Mouse (Mus musculus): Measurements from ENCODE around the gene Hoxb6. TPM values are rescaled to one million over a fixed set of nuclear protein-coding genes. Genes with fewer than 3 reads are reported as not detected.
A peak's percentile ranks its signal among the peaks of the same experiment; 100 is the strongest.

The Hoxb6 gene
- polyA plus RNA-seq, 1 experiment, result 4.4 TPM

DNA sequence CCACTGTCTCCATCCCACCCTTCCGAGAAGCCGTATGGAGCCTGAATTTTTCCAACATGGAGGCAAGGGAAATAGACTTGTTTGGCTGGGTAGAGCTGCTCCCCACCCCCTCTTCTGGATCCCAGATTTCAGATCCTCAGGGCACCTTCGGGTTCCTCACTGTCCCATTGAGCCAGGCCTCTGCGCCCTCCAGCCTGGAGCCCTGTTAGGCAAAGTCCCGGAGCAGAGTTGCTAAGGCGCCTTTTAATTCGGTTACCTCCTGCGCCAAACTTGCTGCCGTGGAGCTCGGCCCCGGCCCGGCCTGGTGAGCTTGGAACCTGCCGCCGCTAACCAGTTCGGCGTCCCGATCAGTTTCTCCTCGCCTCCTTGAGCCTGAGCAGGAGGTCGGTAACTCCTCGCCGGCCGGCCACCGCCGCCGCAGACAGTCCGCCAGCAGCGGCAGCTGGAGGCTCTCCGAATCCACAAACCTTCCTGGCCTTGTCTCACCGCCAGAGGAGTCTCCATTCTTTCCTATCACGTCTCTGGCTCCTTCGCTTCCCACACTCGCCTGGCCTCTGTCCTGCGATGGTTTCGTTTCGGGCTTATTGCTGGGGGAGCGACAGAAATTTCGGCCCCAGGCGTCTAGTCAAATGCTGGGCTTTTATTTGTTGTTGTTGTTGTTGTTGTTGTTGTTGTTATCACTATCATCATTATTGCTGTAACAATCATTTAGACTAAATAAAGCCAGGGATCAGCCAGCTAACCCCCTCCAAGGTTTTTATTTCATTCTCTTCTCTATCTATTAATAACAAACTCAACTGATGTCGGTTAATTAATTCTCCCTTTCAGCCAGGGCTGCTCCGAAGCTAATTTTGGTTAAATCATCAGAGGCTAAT is 49.7 kb downstream of the Hoxb6 start:
- Histone ChIP-seq H3K4me3 (replicated peaks; ENCODE audit: control insufficient read depth, low read depth, low read length) (no peak overlapping the region), H3K4me1 (ENCODE audit: control insufficient read depth, insufficient read depth, low read length) (no peaks in the 10 kb centered on the region), H3K27ac (ENCODE audit: control insufficient read depth, insufficient read depth, low read depth, low read length, poor library complexity) (no peak overlapping the region)
- no peak for TF ChIP-seq CTCF (IDR thresholded peaks at IDR 0.05; ENCODE audit: control insufficient read depth, insufficient read depth, low read length)
- peak; percentile 12; the same call in 1 of the 2 replicates for TF ChIP-seq POLR2A (IDR thresholded peaks at IDR 0.05; ENCODE audit: borderline replicate concordance, control insufficient read depth, low read depth, low read length)
- 79% methylated on average over 40 of the region's 40 CpGs for WGBS

DNA sequence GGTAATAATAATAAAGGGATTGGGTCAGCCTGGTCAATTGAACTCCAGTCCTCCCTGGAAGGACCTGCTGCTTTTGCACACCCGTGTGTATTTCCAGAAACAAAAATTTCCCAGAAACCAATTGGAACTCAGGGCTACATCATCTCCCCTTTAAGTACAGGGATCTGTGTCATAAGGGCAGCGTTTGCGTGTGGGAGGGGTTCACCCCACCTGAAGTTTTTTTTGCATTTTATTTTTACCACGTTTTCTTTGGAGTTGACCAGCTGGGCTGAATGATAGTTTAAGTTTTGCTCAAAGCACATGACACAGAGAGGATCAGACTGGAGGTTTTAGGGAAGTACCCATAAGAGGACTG is 50.3 kb downstream of the Hoxb6 start:
- H3K27ac ChIP-seq (ENCODE audit: control insufficient read depth, insufficient read depth, low read depth, low read length, poor library complexity), result no peak overlapping the region
- H3K4me3 ChIP-seq (replicated peaks; ENCODE audit: control insufficient read depth, low read depth, low read length), result no peak overlapping the region
- WGBS, result 63% methylated on average over 4 of the region's 4 CpGs
- TF ChIP-seq POLR2A (IDR thresholded peaks at IDR 0.05; ENCODE audit: borderline replicate concordance, control insufficient read depth, low read depth, low read length) (no peak), CTCF (IDR thresholded peaks at IDR 0.05; ENCODE audit: control insufficient read depth, insufficient read depth, low read length) (no peak)
- H3K4me1 ChIP-seq (ENCODE audit: control insufficient read depth, insufficient read depth, low read length), result no peaks in the 10 kb centered on the region

DNA sequence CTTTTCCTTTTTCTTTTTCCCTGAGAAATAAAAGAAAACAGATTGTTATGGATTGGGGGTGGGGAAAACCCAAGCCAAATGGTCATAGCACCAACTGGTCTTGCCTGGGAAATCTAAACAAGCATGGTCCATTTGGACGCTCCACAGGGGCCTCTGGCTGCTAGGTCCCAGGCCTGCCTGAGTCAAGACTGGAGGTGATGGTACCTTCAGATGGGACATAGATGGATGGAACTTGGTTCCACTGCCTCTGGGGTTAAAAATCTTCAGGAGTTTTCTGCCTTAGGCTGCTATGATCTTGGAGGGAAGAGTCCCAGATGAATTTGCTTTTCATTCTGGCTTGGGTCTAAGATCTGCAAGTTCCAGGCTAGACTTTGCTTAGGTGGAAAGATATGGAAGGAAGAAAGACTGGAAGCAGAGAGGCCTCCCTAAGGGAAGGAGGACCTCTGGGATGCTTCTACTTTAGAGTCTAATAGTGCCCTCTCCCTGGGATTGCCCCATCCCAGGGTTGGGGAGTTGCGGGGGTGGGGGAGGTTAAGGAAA is 51.0 kb downstream of the Hoxb6 start:
- TF ChIP-seq POLR2A (IDR thresholded peaks at IDR 0.05; ENCODE audit: borderline replicate concordance, control insufficient read depth, low read depth, low read length), result no peak
- TF ChIP-seq CTCF (IDR thresholded peaks at IDR 0.05; ENCODE audit: control insufficient read depth, insufficient read depth, low read length), result no peak
- no peaks in the 10 kb centered on the region for H3K4me1 ChIP-seq (ENCODE audit: control insufficient read depth, insufficient read depth, low read length)
- H3K4me3 ChIP-seq (replicated peaks; ENCODE audit: control insufficient read depth, low read depth, low read length), result no peak overlapping the region
- 83% methylated on average over 2 of the region's 2 CpGs for WGBS
- H3K27ac ChIP-seq (ENCODE audit: control insufficient read depth, insufficient read depth, low read depth, low read length, poor library complexity), result no peak overlapping the region

DNA sequence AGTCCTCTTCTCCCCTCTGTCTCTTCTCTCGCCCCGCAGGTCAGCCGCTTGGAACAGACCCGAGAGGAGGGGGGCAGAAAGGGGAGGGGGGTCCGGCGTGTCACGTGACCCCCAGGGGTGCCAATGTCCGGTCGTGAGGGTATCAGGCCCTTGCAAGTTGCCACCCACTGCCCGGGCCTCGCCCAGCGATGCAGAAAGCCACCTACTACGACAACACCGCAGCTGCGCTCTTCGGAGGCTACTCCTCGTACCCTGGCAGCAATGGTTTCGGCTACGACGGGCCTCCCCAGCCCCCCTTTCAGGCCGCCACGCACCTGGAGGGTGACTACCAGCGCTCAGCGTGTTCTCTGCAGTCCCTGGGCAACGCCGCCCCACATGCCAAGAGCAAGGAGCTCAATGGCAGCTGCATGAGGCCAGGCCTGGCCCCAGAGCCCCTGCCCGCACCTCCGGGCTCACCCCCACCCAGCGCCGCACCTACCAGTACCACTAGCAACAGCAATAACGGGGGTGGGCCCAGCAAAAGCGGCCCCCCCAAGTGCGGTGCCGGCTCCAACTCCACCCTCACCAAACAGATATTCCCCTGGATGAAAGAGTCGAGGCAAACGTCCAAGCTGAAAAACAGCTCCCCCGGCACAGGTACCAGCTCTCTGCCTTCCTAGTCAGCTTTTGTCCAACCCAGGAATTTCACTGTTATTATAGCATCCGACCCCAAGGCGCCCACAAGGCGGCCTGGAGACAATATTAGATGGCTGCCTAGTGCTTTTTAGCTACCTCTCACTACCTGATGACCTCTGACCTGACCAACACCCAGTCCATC is 52.0 kb downstream of the Hoxb6 start:
- TF ChIP-seq POLR2A (IDR thresholded peaks at IDR 0.05; ENCODE audit: borderline replicate concordance, control insufficient read depth, low read depth, low read length), result no peak
- TF ChIP-seq CTCF (IDR thresholded peaks at IDR 0.05; ENCODE audit: control insufficient read depth, insufficient read depth, low read length), result no peak
- no peaks in the 10 kb centered on the region for H3K4me1 ChIP-seq (ENCODE audit: control insufficient read depth, insufficient read depth, low read length)
- WGBS, result 85% methylated on average over 40 of the region's 40 CpGs
- H3K4me3 ChIP-seq (replicated peaks; ENCODE audit: control insufficient read depth, low read depth, low read length), result no peak overlapping the region
- H3K27ac ChIP-seq (ENCODE audit: control insufficient read depth, insufficient read depth, low read depth, low read length, poor library complexity), result no peak overlapping the region

DNA sequence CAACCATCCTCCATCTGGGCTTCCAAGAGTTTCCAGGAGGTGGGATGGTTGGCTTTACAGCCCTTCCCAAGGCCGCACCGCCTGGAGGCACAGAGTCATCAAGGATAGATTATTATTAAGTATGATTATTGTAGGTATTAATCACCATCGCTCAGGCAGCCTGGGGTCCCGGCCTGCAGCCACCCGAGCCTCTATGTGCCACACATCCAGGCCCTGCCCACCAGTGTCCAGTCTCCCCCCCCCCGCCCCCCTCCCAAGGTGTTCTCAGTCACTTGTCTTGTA is 52.5 kb downstream of the Hoxb6 start:
- Histone ChIP-seq H3K4me3 (replicated peaks; ENCODE audit: control insufficient read depth, low read depth, low read length) (no peak overlapping the region), H3K27ac (ENCODE audit: control insufficient read depth, insufficient read depth, low read depth, low read length, poor library complexity) (no peak overlapping the region), H3K4me1 (ENCODE audit: control insufficient read depth, insufficient read depth, low read length) (no peaks in the 10 kb centered on the region)
- no peak for TF ChIP-seq POLR2A (IDR thresholded peaks at IDR 0.05; ENCODE audit: borderline replicate concordance, control insufficient read depth, low read depth, low read length)
- no peak for TF ChIP-seq CTCF (IDR thresholded peaks at IDR 0.05; ENCODE audit: control insufficient read depth, insufficient read depth, low read length)
- WGBS, result 89% methylated on average over 6 of the region's 6 CpGs

DNA sequence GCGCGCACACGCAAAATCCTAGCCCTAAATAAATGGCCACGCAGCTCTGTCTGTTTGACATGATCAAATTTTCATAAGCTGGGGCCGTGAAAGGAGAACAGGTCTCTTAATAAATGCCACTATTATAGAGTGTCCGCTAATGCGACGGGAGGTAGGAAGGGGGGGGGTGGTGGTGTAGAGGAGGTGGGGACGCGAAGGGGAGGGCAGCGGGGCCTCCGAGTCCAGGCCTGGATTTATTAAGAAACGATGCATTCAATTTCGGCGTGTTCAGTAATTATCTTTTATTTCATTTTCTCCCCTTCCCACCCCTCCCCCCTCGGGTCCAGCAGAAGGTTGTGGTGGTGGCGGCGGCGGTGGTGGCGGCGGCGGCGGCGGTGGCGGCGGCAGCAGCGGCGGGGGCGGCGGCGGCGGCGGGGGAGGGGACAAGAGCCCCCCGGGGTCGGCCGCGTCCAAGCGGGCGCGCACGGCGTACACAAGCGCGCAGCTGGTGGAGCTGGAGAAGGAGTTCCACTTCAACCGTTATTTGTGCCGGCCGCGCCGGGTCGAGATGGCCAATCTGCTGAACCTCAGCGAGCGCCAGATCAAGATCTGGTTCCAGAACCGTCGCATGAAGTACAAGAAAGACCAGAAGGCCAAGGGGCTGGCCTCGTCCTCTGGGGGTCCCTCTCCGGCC is 53.1 kb downstream of the Hoxb6 start:
- H3K4me1 ChIP-seq (ENCODE audit: control insufficient read depth, insufficient read depth, low read length), result no peaks in the 10 kb centered on the region
- WGBS, result 74% methylated on average over 56 of the region's 56 CpGs
- H3K4me3 ChIP-seq (replicated peaks; ENCODE audit: control insufficient read depth, low read depth, low read length), result no peak overlapping the region
- TF ChIP-seq CTCF (IDR thresholded peaks at IDR 0.05; ENCODE audit: control insufficient read depth, insufficient read depth, low read length) (no peak), POLR2A (IDR thresholded peaks at IDR 0.05; ENCODE audit: borderline replicate concordance, control insufficient read depth, low read depth, low read length) (no peak)
- no peak overlapping the region for H3K27ac ChIP-seq (ENCODE audit: control insufficient read depth, insufficient read depth, low read depth, low read length, poor library complexity)

DNA sequence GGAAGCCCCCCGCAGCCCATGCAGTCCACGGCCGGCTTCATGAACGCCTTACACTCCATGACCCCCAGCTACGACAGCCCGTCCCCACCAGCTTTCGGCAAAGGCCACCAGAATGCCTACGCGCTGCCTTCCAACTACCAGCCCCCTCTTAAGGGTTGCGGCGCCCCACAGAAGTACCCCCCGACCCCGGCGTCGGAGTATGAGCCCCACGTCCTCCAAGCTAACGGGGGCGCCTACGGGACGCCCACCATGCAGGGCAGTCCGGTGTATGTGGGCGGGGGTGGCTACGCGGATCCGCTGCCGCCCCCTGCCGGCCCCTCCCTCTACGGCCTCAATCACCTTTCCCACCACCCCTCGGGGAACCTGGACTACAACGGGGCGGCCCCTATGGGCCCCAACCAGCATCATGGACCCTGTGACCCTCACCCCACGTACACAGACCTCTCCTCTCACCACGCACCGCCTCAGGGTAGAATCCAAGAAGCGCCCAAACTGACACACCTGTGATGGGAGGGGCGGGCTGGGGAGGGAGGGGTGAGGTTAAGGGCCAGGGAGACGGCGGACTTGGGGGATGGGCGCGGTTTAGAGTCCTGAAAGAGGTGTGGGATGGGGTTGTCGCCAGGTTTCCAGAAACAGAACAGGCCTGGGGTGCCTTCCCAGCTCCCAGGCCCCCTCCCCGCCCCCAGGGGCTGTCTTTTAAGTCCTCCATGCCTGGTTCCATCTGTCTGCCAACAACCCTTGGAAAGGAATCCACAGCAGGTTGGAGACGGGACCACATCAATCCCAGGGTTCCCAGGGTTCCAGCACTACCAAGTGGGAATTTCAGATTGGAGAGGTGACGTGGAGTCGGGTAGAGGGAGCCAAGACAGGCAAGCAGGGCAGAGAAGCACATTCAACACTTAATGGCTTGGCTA is 53.9 kb downstream of the Hoxb6 start:
- H3K4me1 ChIP-seq (ENCODE audit: control insufficient read depth, insufficient read depth, low read length), result no peaks in the 10 kb centered on the region
- no peak overlapping the region for H3K4me3 ChIP-seq (replicated peaks; ENCODE audit: control insufficient read depth, low read depth, low read length)
- no peak for TF ChIP-seq CTCF (IDR thresholded peaks at IDR 0.05; ENCODE audit: control insufficient read depth, insufficient read depth, low read length)
- no peak for TF ChIP-seq POLR2A (IDR thresholded peaks at IDR 0.05; ENCODE audit: borderline replicate concordance, control insufficient read depth, low read depth, low read length)
- H3K27ac ChIP-seq (ENCODE audit: control insufficient read depth, insufficient read depth, low read depth, low read length, poor library complexity), result no peak overlapping the region
- WGBS, result 79% methylated on average over 45 of the region's 45 CpGs
